Mouse (Mus musculus): ENCODE results near the gene Smurf2. TPM values are rescaled to one million over a fixed set of nuclear protein-coding genes. Genes with fewer than 3 reads are reported as not detected.
A peak's percentile ranks its signal among the peaks of the same experiment; 100 is the strongest.

The Smurf2 gene
- total RNA-seq, 2 experiments from 2014 or later, result 22.3 to 26.6 TPM

DNA sequence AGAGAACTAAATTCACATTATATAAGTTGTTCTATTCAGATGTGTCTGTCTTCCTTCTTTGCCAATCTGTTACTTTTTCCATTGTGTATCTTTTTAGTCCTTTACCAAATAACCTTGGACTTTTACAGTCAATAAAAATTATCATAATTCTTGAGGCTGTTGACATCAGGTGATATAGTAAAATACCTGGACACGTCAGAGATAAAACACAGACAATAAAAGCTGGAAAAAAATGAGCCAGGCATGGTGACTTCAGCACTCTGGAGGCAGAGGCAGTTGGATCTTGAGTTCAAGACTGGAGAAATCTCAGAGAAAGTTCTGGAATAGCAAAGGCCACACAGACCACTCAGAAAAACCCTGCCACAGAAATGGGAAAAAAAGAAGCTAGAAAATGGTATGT lies 13.3 kb downstream of the Smurf2 start:
- DNase-seq, result no peak

DNA sequence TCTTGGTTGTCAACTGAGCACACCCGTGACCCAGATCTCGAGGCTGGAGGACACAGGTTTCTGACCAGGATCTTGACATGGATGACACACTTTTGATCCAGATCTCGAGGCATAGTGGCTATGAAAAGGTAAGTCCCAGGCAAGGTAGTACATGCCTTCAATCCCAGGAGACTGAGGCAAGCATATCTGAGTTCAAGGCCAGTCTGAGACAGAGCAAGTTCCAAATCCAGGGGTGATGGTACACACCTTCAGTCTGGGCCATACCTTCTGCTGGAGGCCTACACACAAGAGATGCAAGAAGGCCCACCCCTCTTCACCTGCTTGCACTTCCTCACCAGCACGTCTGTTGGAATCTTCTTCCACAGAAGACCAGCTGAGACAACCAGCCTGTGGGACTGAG lies 14.8 kb downstream of the Smurf2 start:
- no peak for DNase-seq

DNA sequence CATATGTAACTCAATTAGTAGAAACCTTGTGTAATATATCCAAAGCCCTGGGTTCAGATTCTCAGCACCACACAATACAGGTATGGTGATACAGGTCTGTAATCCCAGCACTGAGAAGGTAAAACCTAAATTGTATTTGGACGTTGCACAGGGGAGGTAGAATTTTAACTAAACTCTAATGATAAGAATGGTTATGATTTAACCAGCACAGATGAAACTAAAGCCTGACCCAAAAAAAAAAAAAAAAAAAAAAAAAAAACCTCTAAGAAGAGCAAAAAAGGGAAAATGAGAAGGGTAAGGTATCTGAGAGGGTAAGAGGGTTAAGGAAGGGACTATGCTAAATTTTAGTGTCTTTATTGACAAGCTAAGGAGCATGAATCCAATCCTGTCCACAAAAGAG lies 20.7 kb downstream of the Smurf2 start:
- DNase-seq, result no peak

DNA sequence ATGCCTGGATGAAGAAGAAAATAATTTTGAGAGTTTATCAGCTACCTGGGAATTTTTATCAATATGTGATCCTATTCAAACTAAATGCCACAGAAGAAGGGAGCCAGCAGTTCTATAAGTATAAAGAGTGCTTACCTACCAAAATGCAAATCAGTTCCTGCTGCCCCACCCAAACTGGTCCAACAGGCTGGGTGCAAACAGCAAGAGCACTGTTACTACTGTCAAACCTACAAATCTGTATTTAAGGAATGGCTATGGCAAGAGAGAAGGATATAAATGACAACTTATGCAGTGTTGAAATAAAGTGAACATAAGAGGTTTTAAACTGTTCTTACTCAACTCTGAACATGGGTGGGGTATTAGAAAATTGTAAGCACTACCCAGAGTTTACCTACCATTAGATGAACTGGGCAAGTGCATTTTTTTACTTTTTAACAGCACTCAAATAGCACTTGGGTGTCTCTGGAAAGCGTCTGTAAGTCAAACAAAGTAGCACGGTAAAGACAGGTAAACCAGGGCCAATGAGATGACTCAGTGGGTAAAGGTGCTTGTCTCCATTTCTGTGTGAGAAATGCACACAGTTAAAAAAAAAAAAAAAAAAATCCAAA lies 23.9 kb downstream of the Smurf2 start:
- no peak for DNase-seq

DNA sequence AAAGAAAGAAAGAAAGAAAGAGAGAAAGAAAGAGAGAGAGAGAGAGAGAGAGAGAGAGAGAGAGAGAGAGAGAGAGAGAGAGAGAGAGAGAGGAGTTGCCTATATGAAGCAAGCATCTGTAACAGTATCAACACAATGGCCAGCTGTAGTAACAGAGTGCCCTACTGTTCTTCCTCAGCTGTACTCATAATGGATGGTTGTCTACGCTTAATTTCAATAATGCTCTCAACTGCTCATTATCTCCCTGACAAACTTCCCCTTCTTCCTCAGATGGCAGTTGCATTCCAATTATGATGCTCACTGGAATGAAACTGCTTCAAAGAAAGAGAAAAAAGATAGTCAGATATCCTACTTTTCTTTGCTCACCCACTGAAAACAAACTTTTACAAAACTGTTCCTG lies 36.9 kb downstream of the Smurf2 start:
- DNase-seq, result no peak

DNA sequence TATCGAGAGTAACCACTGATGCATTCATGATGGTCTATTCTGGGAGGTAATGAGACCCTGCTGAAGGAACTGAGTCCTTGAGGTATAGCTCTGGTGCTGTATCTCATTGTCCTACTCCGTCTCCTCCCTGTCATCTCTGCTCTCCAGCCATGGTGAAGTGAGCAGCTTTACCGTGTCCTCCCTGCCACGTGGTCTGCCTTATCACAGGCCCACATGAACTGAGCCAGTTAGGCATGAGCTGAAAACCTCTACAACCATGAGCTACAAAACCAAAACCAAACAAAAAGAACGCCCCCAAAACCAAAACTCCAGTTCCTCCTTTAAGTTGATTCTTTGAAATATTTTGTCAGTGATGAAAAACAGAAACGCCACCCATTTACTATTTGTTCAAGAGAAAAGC lies 47.9 kb downstream of the Smurf2 start:
- no peak for DNase-seq

DNA sequence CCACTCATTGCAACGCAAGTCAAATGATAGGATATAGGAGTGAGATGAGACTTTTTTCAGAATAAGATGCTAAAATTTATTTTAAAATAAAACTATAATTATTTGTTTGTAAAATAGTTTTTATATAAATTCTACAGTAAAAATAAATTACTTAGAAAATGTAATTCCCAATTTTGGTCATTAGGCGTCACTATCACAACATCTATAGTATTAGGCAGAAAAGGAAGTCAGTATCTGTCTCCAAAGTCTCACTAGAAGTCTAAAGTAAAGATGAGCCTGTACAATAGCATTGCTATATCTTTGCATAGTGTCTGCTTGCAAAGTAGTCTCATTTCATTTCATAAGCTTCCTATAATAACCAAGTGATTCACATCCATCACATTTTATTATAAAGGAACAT lies 69.1 kb downstream of the Smurf2 start:
- no peak for DNase-seq

DNA sequence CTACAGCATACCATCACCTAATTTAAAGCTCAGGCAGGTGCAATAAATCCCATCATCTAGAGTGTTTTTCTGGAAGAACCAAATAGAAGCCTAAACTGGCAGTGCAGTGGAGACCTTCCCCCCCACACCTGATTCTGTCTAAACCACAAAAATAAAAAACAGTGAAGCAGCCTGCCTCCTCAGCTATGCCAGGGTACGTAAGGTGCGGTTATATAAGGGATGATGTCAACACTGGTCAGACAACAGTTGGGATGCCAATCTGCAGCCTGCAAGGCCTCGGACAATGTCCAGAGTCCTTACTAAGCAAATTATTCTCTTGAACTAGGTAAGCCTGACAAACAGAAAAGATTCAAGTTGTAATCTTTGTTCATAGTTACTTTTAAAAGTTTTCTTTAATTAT lies 78.5 kb downstream of the Smurf2 start:
- DNase-seq, result no peak

DNA sequence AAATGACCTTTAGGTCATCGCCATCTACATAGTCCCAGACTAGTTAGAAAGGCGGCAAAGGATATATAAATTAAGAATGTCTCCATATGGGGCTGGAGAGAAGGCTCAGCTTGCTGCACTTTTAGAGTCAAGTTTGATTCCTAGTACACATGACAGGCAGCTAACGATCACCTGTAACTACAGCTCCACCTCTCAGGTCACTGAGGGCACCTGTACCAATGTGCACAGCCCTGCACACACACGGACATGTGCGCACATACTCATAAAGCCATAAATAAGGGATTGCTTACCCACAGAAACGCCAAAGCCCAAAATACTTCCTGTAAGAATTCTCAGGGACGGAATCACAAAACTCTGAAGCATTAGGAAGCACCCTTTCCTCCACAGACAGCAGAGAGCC lies 92.4 kb downstream of the Smurf2 start:
- no peak for DNase-seq

DNA sequence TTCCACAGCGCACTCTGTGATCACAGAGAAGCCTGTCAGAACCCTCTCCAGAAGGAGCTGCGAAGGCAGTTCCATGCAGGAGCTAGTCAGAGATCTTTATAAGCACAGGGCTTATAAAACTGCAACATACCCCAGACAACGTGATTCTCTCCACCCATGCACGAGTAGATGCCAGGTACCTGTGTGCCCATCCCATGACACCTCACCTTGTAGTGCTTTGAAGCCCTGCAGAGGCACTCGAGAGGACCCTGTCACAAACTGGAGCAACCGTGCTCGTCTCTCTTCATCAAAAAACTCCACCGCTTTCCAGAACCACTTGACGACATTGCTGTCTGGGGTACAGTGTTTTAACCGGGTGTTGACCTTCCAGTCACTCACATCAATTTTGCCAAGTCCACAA lies 96.1 kb downstream of the Smurf2 start:
- no peak for DNase-seq

DNA sequence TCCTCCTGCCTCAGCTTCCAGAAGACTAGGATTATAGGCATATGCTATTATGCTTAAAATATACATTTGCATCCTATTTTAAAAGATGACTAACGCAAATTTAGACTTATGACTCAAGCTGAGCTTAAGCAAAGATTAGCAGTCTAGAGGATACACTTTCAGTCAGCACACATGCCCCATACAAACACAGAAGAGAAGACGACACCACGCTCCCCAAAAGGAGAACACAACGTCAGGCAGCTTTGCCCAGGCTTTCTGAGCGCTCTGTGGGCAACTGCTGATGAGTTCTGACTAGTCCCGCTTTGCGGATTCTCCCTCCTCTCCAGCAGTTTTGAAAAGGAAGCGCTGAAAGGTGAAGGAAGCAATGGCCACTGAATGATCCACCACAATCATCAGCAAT lies 96.8 kb downstream of the Smurf2 start:
- no peak for DNase-seq

DNA sequence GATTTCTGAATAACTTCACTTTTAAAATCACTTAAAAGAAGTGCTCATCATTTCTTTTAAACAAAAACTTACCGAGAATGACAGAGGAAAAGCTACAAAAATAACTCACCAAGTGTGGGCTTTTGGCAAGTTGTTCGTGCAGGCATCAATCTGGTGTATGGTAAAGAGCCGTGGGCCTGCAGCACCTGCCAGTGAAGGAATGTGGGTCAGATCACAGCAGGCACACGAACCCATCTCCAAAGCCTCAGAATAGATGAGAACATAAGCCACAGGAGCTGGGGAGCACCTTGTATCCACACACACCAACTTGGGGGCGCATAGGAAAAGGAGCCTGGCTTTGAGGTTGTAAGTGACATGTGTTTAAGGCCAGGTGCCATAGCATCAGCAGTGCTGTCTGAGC lies 97.6 kb downstream of the Smurf2 start:
- no peak for DNase-seq

DNA sequence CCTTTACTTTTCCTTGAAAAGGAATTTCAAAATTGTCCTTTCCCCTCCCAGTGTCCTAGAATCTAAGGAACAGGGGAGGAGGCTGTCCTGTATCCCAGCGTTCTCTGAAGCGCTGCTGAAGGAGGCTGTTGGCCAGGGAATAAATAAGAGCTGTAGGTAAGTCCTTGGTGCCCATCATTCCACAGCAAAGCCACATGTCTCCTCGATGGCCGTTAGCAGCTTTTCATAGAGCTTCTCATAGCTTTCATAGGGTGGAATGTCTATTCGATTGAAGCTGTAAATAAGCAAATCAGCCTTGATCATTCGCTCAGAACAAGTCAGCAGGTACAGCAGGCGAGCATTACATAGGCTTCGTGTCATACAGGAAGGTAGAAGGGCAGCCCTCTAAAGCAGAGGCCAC lies 98.0 kb downstream of the Smurf2 start:
- DNase-seq, result no peak

DNA sequence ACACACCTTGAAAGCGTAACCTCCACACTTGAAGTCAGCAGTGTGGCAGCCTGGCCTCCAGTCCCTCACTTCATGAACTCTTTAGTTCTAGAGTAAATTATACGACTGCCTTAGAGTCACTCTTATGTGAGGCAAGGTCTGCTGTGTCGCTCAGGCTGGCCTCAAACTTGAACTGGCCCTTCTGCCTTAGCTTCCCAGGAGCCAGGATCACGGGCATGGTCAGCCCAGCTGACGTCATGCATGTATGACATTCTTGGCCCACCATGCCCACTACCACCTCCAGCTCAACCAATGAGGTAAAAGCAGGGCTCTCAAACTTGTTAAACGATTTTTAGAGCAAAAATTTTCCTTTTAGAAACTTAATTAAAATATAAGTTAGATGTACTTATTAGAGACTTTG lies 99.1 kb downstream of the Smurf2 start:
- no peak for DNase-seq

DNA sequence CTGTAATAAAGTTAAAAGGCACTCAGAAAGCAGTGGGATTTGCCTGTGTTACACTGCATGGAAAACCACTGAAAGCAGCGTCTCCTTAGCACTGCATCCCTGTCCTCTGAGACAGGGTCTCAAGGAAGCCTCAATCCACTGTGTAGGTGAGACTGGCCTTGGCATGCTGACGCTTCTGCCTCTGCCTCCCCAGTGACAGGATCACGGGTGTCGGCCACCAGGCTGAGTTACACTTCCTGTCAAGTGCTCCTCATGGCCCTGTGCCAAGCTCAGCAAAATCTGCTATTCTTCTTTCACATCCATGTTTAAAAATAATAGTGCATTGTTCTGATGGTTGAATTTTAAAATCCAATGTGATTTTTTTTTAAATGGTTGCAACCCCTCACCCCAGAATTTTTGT lies 99.5 kb downstream of the Smurf2 start:
- DNase-seq, result peak; percentile 67

DNA sequence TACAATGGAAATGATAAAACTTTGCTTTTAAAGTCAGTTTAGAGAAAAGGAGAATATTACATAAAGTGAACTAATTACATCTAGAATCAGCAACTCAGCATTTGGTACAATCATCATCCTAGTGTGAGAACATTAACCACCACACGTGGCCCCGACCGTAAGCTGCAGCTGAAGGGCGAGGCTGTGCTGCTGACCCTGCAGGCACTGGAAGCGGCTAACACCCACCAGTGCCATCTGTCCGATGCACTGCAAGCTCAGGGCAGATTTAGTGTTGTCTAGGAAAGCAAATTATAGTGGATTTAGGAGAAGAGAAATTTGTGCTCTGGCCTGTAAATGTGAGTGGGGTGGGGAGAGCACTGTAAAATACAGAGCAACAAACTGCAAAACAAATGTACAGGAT lies 100.3 kb downstream of the Smurf2 start:
- no peak for DNase-seq

DNA sequence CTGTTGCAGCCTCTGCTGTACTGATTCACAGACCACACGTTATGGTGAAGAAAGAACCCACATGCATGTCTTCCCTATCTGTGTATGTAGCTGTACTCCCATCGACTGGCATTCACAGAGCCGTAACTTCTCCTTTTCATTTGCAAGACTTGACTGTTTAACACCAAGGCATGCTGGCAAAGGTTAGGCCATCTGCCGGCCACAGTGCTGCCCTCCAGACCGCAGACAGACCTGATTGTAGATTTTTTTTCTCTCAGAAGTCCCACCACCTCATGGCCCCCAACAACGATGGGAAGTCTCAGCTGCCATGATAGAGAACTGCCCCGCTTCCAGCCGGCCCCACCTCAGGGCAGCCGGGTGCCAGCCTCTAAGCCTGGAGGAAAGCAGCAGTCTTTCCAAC lies 100.9 kb downstream of the Smurf2 start:
- DNase-seq, result no peak

DNA sequence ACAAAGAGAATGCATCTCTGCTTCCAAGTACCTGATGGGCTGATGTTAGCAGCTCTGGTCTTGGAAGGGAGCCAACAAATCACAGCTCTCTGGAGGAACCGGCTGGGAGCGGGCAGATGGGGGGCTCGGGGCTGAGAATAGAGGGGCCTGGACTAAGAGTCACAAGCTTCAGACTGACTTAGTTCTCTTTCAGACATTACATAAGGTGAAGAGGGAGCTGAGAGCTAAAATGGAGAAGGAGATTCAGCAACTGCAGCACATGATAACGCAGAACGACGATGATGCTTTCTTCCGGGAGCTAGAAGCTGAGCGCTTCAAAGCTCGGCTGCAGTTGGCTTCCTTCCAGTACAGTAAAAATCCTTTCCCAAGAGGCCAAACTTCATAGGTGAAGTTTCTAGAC lies 102.2 kb downstream of the Smurf2 start:
- no peak for DNase-seq

DNA sequence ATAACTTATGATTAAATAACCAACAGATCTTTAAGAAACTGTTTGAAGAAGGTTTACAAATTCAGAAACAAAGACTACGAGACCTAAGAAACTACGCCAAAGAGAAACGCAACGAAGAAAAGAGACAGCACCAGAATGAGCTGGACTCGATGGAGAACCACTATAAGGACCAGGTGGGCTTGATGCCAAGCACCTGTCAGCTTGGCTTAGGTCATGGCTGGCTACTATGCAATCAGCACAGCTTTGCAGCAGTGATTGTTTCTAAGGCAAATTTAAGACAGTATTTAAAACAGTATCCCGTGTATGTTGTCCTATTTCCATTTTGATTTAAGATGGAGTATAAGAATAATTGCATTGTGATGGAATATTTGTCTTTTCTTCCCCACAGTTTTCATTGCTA lies 102.7 kb downstream of the Smurf2 start:
- peak; percentile 23 for DNase-seq

DNA sequence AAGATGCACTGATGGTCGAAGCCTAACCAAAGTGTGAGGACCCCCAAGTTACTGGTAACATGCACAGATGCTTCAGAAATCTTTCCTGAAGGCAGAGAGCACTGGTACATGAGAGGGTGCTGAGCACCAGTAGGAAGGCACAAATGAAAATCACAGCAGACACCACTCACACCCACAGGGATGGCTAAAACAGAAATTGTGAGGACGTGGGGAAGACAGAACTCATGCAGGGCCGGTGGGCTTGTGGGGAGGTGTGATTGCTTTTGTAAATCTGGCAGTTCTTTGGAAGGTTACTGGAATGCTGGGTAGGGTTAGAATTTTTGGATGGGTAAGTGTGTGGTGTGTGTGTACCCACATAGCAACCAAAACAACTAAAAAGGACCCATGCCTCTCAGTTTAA lies 103.4 kb downstream of the Smurf2 start:
- no peak for DNase-seq

DNA sequence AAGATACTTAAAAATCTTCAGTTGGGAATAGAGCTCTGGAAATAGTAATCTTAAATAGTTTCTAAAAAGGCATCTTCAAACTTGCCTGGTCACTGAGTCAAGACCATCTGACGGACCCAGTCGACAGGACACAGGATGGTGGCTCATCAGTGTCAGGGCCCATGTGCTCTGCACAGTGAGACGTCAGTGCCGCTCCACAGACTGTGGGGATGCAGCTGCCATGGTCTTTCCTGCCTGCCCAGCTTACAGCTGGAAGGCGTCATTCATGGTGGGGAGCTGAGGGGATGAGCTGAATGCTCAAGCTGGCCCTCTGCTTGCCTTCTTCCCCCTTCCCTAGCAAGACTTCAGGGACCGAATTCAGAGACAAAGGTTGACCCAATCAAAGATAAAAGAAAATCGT lies 104.2 kb downstream of the Smurf2 start:
- DNase-seq, result no peak

DNA sequence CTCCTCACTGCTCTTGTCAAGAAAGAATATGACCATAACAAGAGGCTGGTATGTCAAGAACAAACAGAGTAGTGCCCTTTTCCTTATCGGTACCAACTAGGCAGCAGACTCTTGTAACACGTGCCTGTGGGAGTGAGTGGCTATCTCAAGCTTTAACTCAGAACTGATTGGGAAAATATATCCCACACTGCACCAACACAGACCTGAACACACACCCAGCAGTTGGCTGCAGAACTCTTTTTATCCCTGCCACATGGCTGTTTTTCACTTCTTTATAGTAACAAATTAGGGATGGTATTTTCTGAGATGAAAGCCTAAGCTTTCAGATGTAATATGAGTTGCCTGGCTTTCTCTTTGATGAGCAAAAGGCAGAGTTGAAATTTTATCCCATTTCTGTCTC lies 104.8 kb downstream of the Smurf2 start:
- DNase-seq, result no peak

DNA sequence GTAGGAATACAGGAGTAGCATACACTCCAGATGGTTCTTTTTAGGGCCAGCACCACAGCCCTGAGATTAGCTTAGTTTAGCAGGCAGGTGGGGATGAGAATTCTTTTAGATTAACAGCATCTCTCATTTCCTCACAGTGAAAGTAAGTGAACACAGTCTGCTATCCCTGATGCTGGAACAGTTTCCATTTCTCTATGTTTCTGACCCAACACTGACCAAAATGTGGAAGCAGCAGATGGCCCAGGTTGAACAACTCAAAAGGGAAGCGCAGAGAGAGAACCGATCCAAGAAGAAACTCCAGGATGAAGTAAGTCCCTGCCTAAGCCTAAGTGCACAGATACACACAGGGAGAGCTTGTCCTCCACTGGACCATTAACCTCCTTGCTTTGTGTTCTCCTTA lies 105.2 kb downstream of the Smurf2 start:
- DNase-seq, result no peak

DNA sequence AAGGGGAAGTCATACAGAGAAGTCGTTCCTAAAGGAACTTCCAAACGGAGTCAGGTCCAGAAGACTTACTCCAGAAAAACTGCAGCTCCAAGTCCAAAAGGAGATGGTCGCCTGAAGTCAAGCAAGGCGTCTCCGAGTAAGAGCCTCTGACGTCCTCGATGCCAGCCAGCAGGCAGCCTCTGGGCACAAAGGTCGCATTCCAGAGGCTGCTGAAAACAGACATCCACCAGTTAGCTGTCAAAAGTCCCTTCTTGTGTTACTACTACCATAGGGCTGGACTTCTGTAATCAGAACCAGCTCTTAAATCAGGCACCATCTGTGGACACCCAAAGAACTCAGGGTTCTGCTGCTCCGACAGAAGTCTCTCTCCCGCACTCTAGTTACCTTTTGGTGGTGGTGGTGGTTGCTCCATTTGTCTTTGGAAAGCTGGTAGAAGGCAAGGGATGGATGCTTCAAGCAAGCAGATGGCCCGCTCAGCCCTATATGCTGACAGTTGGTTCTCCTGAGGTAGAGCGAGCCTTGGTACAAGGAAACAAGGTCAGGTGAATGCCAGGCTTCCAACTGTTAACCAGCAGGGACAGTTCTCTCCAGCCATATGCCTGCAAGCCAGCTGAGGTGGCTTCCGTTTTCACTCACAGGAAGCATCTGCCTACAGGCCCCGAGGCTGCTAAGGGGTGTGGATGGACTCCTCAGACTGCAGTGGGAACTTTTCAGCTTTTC lies 105.8 kb downstream of the Smurf2 start:
- no peak for DNase-seq
